Mouse (Mus musculus) midbrain, embryonic 13.5 days (tissue): ENCODE data around the gene Teddm2. TPM values are rescaled to one million over a fixed set of nuclear protein-coding genes. Genes with fewer than 3 reads are reported as not detected.
"Not testable (repeated sequence)": the region's sequence is repeated elsewhere in the genome, so short reads cannot be mapped to it uniquely, and the experiment has no call there.

Experiments used
- ATAC-seq: fragments of 200-750 bp; cut with Nextera tagmentation; 2 replicates; pipeline ENCODE4 v1.8.0; 2017; ENCODE audit warnings: mild to moderate bottlenecking, moderate TSS enrichment, moderate library complexity
- H3K27ac ChIP-seq: fragments of 300-500 bp; sonication (generic); 2 replicates; pipeline ENCODE4 v1.5.1; 2015; ENCODE audit warnings: inconsistent platforms, mild to moderate bottlenecking, moderate library complexity
- H3K27me3 ChIP-seq: fragments of 300-500 bp; sonication (generic); 2 replicates; pipeline ENCODE4 v1.6.1; 2015; ENCODE audit warnings: mild to moderate bottlenecking, inconsistent platforms
- H3K36me3 ChIP-seq: fragments of 300-500 bp; sonication (generic); 2 replicates; pipeline ENCODE4 v1.6.1; 2015; ENCODE audit warnings: mild to moderate bottlenecking, inconsistent platforms
- H3K4me1 ChIP-seq: fragments of 300-500 bp; sonication (generic); replicated peaks from 2 replicates; pipeline ENCODE4 v1.6.1; 2015; ENCODE audit warnings: inconsistent platforms
- H3K4me2 ChIP-seq: fragments of 300-500 bp; sonication (generic); replicated peaks from 2 replicates; pipeline ENCODE4 v1.6.1; 2015; ENCODE audit warnings: moderate library complexity, mild to moderate bottlenecking, inconsistent platforms
- H3K4me3 ChIP-seq: fragments of 300-500 bp; sonication (generic); replicated peaks from 2 replicates; pipeline ENCODE4 v1.5.1; 2015; ENCODE audit warnings: mild to moderate bottlenecking, inconsistent platforms
- H3K9ac ChIP-seq: fragments of 300-500 bp; sonication (generic); replicated peaks from 2 replicates; pipeline ENCODE4 v1.6.1; 2015; ENCODE audit warnings: mild to moderate bottlenecking, inconsistent platforms
- H3K9me3 ChIP-seq: fragments of 300-500 bp; sonication (generic); 2 replicates; pipeline ENCODE4 v1.6.1; 2016; ENCODE audit warnings: mild to moderate bottlenecking, inconsistent platforms
- WGBS: fragments of 180-500 bp; shearing (Covaris S2); methylation state at CpG from one replicate; pipeline ENCODE4 v1.1.7; 2015; 5-methylcytosine and 5-hydroxymethylcytosine counted together
- polyA plus RNA-seq: library from polyadenylated mRNA; unstranded; fragments of >200 nt; fragmentation: Nextera tagmentation; extraction: Ambion mirVana; gene quantifications from 2 replicates; pipeline ENCODE4 v1.2.1, GENCODE M21; 2015

The Teddm2 gene
- polyA plus RNA-seq, 1 experiment from 2014 or later: 1.2 TPM

DNA sequence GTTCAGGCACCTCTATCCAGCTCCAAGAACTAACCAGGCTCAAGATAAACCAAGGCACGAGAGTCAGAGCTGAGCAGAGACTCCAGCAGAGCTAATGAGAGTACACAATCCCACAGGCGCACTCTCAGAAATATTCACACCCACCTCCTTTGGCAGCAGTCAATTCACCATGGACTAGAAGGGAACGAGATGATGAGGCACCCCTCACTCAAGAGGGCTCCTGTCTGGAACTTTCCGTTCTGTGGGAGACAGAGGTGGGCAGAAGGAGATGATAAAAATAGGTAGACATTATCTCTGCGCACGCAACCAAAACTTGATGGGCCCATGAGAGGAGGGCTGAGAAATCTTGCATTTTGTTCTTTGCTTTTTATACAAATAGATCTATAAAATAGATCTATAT lies 26.0 kb downstream of the Teddm2 start, which contains the start of gene Teddm1b:
Gene Teddm1b (plus strand): TSS at position 301 of the 400 bp plus-strand sequence.
- Histone ChIP-seq H3K4me2 (no peak within 1 kb of the TSS), H3K9ac (no peak within 1 kb of the TSS), H3K27me3 (no peaks in the 10 kb centered on the region), H3K4me3 (no peak within 1 kb of the TSS), H3K36me3 (no peaks in the 10 kb centered on the region), H3K4me1 (no peaks in the 10 kb centered on the region), H3K9me3 (no peaks in the 10 kb centered on the region), H3K27ac (no peak within 1 kb of the TSS)
- 91% methylated on average over 6 of the region's 6 CpGs for WGBS
- ATAC-seq: no peak

GRCm38 (mm10) chr1:153855946-153856345 lies 44.1 kb downstream of the Teddm2 start:
- no peak for ATAC-seq
- H3K27ac ChIP-seq: no peak overlapping the region
- no peak overlapping the region for H3K9ac ChIP-seq
- H3K9me3 ChIP-seq: no peaks in the 10 kb centered on the region
- H3K36me3 ChIP-seq: no peaks in the 10 kb centered on the region
- 76% methylated on average over 8 of the region's 8 CpGs for WGBS
- no peaks in the 10 kb centered on the region for H3K27me3 ChIP-seq
- H3K4me1 ChIP-seq: no peaks in the 10 kb centered on the region
- H3K4me3 ChIP-seq: no peak overlapping the region
- H3K4me2 ChIP-seq: no peak overlapping the region

DNA sequence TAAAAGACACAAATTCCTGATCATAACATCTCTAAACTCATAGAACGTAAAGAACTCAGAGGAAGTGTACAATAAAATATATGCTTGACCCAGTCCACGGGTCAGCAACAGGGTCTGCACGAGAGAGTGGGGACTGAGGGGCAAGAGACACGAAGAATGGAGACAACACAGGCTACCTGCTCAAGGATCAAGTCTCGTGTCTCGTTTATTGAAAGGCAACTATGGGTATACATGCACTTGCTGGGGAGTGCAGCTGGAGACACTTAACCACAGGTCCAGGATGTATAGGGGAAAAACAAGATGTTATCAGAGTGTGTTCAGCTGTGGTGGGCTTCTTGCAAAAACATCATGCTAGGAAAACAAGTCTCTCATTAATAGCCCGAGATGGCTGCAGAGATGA lies 47.3 kb downstream of the Teddm2 start:
- 86% methylated on average over 7 of the region's 7 CpGs for WGBS
- ATAC-seq, H3K4me3 ChIP-seq, H3K4me1 ChIP-seq, H3K27ac ChIP-seq, H3K36me3 ChIP-seq, H3K9me3 ChIP-seq, H3K9ac ChIP-seq, H3K4me2 ChIP-seq, H3K27me3 ChIP-seq: not testable (repeated sequence)

DNA sequence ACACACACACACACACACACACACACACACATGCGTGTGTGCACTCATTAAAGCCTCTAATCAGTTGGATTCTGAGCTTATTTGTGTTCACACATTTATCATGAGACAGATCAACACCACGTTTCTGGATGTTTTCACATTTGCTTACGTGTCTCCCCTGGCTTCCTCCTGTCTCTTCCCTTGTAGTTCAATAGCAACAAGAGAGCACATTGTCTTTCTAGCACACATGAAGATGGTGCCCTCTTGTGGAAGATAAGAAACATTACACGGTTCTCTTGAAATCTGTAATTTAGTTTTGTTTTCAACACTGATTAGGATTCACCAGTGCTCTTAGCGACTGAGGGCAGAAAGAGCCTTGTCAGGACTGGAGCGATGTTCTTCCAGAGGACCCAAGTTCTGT lies 53.2 kb downstream of the Teddm2 start:
- Histone ChIP-seq H3K4me1 (no peaks in the 10 kb centered on the region; the same call in 1 of the 2 replicates), H3K27ac (no peak overlapping the region), H3K36me3 (no peaks in the 10 kb centered on the region), H3K9me3 (no peaks in the 10 kb centered on the region), H3K4me3 (no peak overlapping the region), H3K9ac (no peak overlapping the region), H3K27me3 (no peaks in the 10 kb centered on the region), H3K4me2 (no peak overlapping the region)
- WGBS: 32% methylated on average over 6 of the region's 6 CpGs
- peak; percentile 30; the same call in 1 of the 2 replicates for ATAC-seq

DNA sequence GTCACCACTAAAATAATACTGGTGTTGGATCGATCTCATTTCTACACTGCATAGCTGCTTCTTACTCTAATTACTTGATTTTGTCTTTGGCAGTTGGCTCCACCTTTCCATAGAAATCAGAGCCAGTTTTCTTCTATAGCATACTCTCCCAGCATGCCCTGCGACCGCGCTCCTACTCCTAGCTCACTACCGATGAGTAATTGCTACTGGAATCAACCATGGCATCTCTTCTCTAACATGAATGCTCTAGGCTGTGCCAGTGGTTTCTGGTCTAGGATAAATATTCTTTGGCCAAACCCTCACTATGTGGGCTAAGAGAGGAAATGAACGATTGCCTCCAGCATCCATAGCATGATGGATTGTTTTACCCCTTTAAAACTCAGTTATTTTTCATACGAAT lies 53.6 kb downstream of the Teddm2 start:
- H3K4me1 ChIP-seq: no peaks in the 10 kb centered on the region; the same call in 1 of the 2 replicates
- H3K9me3 ChIP-seq: no peaks in the 10 kb centered on the region
- no peak overlapping the region for H3K4me2 ChIP-seq
- H3K27ac ChIP-seq: no peak overlapping the region
- H3K27me3 ChIP-seq: no peaks in the 10 kb centered on the region
- H3K4me3 ChIP-seq: no peak overlapping the region
- H3K9ac ChIP-seq: no peak overlapping the region
- H3K36me3 ChIP-seq: no peaks in the 10 kb centered on the region
- 96% methylated on average over 7 of the region's 7 CpGs for WGBS
- no peak for ATAC-seq

- Histone ChIP-seq H3K9ac (no peak within 1 kb of the TSS), H3K9me3 (no peaks in the 10 kb centered on the region), H3K4me2 (no peak within 1 kb of the TSS), H3K4me1 (no peaks in the 10 kb centered on the region; the same call in 1 of the 2 replicates), H3K36me3 (no peaks in the 10 kb centered on the region), H3K27ac (no peak within 1 kb of the TSS), H3K27me3 (no peaks in the 10 kb centered on the region), H3K4me3 (no peak within 1 kb of the TSS)
- no peak for ATAC-seq
- 96% methylated on average over 8 of the region's 8 CpGs for WGBS
Measured at GRCm38 (mm10) chr1:153844042-153844441, 56.0 kb downstream of the Teddm2 start, which contains the start of gene Rgsl1. Gene Rgsl1 (minus strand): TSS chr1:153844142.

DNA sequence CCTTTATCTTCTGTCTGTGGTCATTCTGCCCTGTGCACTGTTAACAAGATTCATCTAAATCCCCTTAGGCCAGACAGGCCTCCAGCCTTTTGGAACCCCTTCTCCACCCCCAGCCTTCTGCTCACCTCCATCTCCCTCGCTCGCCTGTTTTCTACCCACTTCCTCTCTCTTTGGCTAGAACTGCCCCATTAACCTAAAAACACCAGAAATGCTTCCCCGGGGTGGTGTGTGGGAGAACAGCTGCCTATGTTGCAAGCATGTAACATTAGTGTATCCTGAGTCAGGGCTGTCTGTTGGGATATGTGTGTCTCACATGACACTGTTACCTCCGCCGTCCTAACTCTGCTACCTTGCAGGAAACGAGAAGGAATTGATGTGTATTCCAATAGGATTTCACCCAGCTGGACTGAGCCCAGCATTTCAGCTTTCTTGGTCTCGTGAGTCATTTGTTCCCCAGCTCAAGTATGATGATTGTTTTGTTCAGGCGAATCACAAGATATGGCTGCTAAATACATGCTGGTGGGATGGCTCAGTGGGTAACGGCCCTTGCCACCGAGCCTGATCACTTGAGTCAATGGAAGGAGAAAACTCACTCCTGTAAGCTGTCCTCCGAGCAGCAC lies 57.8 kb downstream of the Teddm2 start:
- 90% methylated on average over 11 of the region's 11 CpGs for WGBS
- Histone ChIP-seq H3K27ac (no peak overlapping the region), H3K27me3 (no peaks in the 10 kb centered on the region), H3K4me2 (no peak overlapping the region), H3K36me3 (no peaks in the 10 kb centered on the region), H3K4me3 (no peak overlapping the region), H3K9me3 (no peaks in the 10 kb centered on the region), H3K9ac (no peak overlapping the region), H3K4me1 (no peaks in the 10 kb centered on the region; the same call in 1 of the 2 replicates)
- ATAC-seq: no peak

GRCm38 (mm10) chr1:153836036-153836435 lies 64.0 kb downstream of the Teddm2 start:
- Histone ChIP-seq H3K9me3 (no peaks in the 10 kb centered on the region), H3K4me2 (no peak overlapping the region), H3K27ac (no peak overlapping the region), H3K36me3 (no peaks in the 10 kb centered on the region), H3K9ac (no peak overlapping the region), H3K4me1 (no peaks in the 10 kb centered on the region), H3K27me3 (no peaks in the 10 kb centered on the region), H3K4me3 (no peak overlapping the region)
- 94% methylated on average over 4 of the region's 4 CpGs for WGBS
- no peak for ATAC-seq

- Histone ChIP-seq H3K9me3 (no peaks in the 10 kb centered on the region), H3K9ac (no peak overlapping the region), H3K27me3 (no peaks in the 10 kb centered on the region), H3K27ac (no peak overlapping the region), H3K4me3 (no peak overlapping the region), H3K4me1 (no peaks in the 10 kb centered on the region), H3K4me2 (no peak overlapping the region), H3K36me3 (no peaks in the 10 kb centered on the region)
- ATAC-seq: no peak
- 75% methylated on average over 4 of the region's 4 CpGs for WGBS
Measured at GRCm38 (mm10) chr1:153830746-153831145, 69.3 kb downstream of the Teddm2 start.

DNA sequence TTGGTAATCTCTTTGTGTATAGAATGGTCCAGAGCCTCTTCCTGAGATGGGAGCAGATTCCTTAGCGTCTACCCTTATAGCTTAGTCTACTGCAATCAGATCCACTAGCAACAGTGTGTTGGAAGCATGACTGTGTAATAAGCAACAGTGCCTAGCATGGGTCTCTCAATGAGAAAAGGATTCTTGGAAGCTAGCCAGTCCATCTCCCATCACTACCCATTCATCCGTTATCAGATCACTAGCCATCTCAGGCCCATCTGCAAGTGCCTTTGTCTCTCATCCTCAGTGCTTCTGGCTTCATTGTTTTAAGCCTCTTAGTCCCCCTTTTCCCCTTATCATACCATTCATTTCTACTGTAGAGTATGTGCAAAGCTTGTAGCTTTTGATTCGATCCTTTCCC lies 79.8 kb downstream of the Teddm2 start:
- Histone ChIP-seq H3K4me3 (no peak overlapping the region), H3K27me3 (no peaks in the 10 kb centered on the region), H3K9me3 (no peaks in the 10 kb centered on the region), H3K36me3 (no peaks in the 10 kb centered on the region), H3K4me2 (no peak overlapping the region), H3K27ac (no peak overlapping the region), H3K9ac (no peak overlapping the region), H3K4me1 (no peaks in the 10 kb centered on the region)
- 75% methylated on average over 3 of the region's 3 CpGs for WGBS
- no peak for ATAC-seq

DNA sequence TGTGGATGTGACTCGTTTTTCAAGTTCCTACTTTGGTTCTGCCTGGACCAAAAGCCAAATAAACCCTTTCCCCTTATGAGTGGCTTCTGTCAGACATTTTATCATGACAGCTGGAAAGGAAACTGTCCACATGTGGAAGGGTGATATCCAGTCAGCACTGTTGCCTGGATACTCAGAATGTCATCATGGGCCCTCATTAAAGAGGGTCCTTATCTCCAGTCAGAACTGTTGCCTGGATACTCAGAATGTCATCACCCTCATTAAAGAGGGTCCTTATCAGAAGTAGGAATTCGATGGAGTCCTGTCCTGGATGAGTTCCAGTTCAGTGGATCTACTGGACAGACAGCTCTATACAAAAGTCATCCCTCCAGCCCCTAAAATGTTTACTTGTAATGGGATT lies 85.8 kb downstream of the Teddm2 start:
- no peaks in the 10 kb centered on the region for H3K9me3 ChIP-seq

GRCm38 (mm10) chr1:153807390-153807993 lies 92.5 kb downstream of the Teddm2 start:
- no peaks in the 10 kb centered on the region for H3K9me3 ChIP-seq
- no peaks in the 10 kb centered on the region for H3K36me3 ChIP-seq
- 52% methylated on average over 13 of the region's 13 CpGs for WGBS
- no peak overlapping the region for H3K9ac ChIP-seq
- H3K4me1 ChIP-seq: peaks cover 5% of the 10 kb centered on the region
- no peak overlapping the region for H3K27ac ChIP-seq
- 0 out of 2 replicates have a peak, but pooled peaks cover 2% of the 10 kb centered on the region for H3K27me3 ChIP-seq
- no peak for ATAC-seq
- no peak overlapping the region for H3K4me3 ChIP-seq
- no peak overlapping the region for H3K4me2 ChIP-seq

More for the DNA sequence above, 85.8 kb downstream of the Teddm2 start:
- H3K27ac ChIP-seq: no peak overlapping the region
- no peaks in the 10 kb centered on the region for H3K36me3 ChIP-seq
- H3K4me2 ChIP-seq: no peak overlapping the region
- ATAC-seq: no peak
- H3K27me3 ChIP-seq: no peaks in the 10 kb centered on the region
- WGBS: 61% methylated on average over 2 of the region's 2 CpGs
- no peaks in the 10 kb centered on the region for H3K4me1 ChIP-seq
- no peak overlapping the region for H3K4me3 ChIP-seq
- no peak overlapping the region for H3K9ac ChIP-seq
